Mouse (Mus musculus) limb, embryonic 10.5 days (tissue): ENCODE measurements around the gene Riox2. TPM values are rescaled to one million over a fixed set of nuclear protein-coding genes. Genes with fewer than 3 reads are reported as not detected.
"Not testable (repeated sequence)": the region's sequence is repeated elsewhere in the genome, so short reads cannot be mapped to it uniquely, and the experiment has no call there.

Source experiments
- DNase-seq: peaks from one replicate; pipeline ENCODE4 v3.0.0-alpha.2; 2017; ENCODE audit warnings: low spot score
- H3K27ac ChIP-seq: fragments of 300-500 bp; sonication (generic); 2 replicates; pipeline ENCODE4 v1.5.1; 2016; ENCODE audit warnings: mild to moderate bottlenecking
- H3K27me3 ChIP-seq: fragments of 300-500 bp; sonication (generic); 2 replicates; pipeline ENCODE4 v1.6.1; 2016; ENCODE audit warnings: low read depth, mild to moderate bottlenecking; ENCODE audit not compliant: poor library complexity, severe bottlenecking
- H3K36me3 ChIP-seq: fragments of 300-500 bp; sonication (generic); 2 replicates; pipeline ENCODE4 v1.6.1; 2016; ENCODE audit warnings: mild to moderate bottlenecking, moderate library complexity
- H3K4me1 ChIP-seq: fragments of 300-500 bp; sonication (generic); 2 replicates; pipeline ENCODE4 v1.6.1; 2016
- H3K4me3 ChIP-seq: fragments of 300-500 bp; sonication (generic); 2 replicates; pipeline ENCODE4 v1.5.1; 2016; ENCODE audit warnings: mild to moderate bottlenecking, moderate library complexity
- H3K9me3 ChIP-seq: fragments of 300-500 bp; sonication (generic); replicated peaks from 2 replicates; pipeline ENCODE4 v1.6.1; 2016; ENCODE audit warnings: mild to moderate bottlenecking
- WGBS: fragments of 180-500 bp; shearing (Covaris S2); methylation state at CpG from one replicate; pipeline ENCODE4 v1.1.7; 2016; 5-methylcytosine and 5-hydroxymethylcytosine counted together
- polyA plus RNA-seq: library from polyadenylated mRNA; unstranded; fragments of >200 nt; fragmentation: Nextera tagmentation; extraction: Ambion mirVana; gene quantifications from 2 replicates; pipeline ENCODE4 v1.2.1, GENCODE M21; 2016

Riox2 gene
- 36.6 and 40.6 TPM in 2 replicates for polyA plus RNA-seq

- no peaks in the 10 kb centered on the region for H3K9me3 ChIP-seq
- H3K4me3 ChIP-seq: peak within 1 kb of the TSS; percentile 63
- peak; percentile 90 for DNase-seq
- peaks cover 18% of the 10 kb centered on the region for H3K36me3 ChIP-seq
- peaks cover 10% of the 10 kb centered on the region for H3K4me1 ChIP-seq
- H3K27me3 ChIP-seq: no peaks in the 10 kb centered on the region
- peak within 1 kb of the TSS; percentile 90 for H3K27ac ChIP-seq
- 2% methylated on average over 56 of the region's 56 CpGs for WGBS
These were observed at the start of gene Riox2 for GRCm38 (mm10) chr16:59471637-59472278. Gene Riox2 (plus strand): TSS chr16:59471775.

- Histone ChIP-seq H3K4me1 (peaks cover 5% of the 10 kb centered on the region), H3K27ac (no peak overlapping the region), H3K9me3 (no peaks in the 10 kb centered on the region), H3K27me3 (no peaks in the 10 kb centered on the region), H3K36me3 (no peaks in the 10 kb centered on the region), H3K4me3 (no peak overlapping the region)
- DNase-seq: no peak
- WGBS: 84% methylated on average over 7 of the region's 7 CpGs
These were observed 43.6 kb upstream of the Riox2 start for GRCm38 (mm10) chr16:59427960-59428359.

GRCm38 (mm10) chr16:59433181-59433580, 38.4 kb upstream of the Riox2 start:
- DNase-seq: no peak
- H3K27me3 ChIP-seq: no peaks in the 10 kb centered on the region
- H3K27ac ChIP-seq: peak overlapping the region; percentile 65

GRCm38 (mm10) chr16:59444880-59445559, 26.6 kb upstream of the Riox2 start:
- Histone ChIP-seq H3K9me3 (no peaks in the 10 kb centered on the region), H3K4me3 (no peak overlapping the region), H3K36me3 (no peaks in the 10 kb centered on the region), H3K4me1 (peaks cover 12% of the 10 kb centered on the region), H3K27me3 (no peaks in the 10 kb centered on the region), H3K27ac (no peak overlapping the region)
- DNase-seq: no peak
- WGBS: 88% methylated on average over 7 of the region's 7 CpGs

More at GRCm38 (mm10) chr16:59433181-59433580, 38.4 kb upstream of the Riox2 start:
- WGBS: 51% methylated on average over 11 of the region's 11 CpGs
- Histone ChIP-seq H3K9me3 (no peaks in the 10 kb centered on the region), H3K4me3 (no peak overlapping the region), H3K4me1 (peaks cover 16% of the 10 kb centered on the region), H3K36me3 (no peaks in the 10 kb centered on the region)

- no peak for DNase-seq
- Histone ChIP-seq H3K9me3 (no peaks in the 10 kb centered on the region), H3K27me3 (no peaks in the 10 kb centered on the region), H3K27ac (no peak overlapping the region), H3K4me3 (no peak overlapping the region), H3K4me1 (no peaks in the 10 kb centered on the region), H3K36me3 (no peaks in the 10 kb centered on the region)
- 88% methylated on average over 1 of the region's 1 CpGs for WGBS
These were observed 23.4 kb upstream of the Riox2 start for GRCm38 (mm10) chr16:59448181-59448580.

GRCm38 (mm10) chr16:59449092-59449491, 22.5 kb upstream of the Riox2 start:
- H3K27ac ChIP-seq: no peak overlapping the region
- no peaks in the 10 kb centered on the region for H3K27me3 ChIP-seq
- no peaks in the 10 kb centered on the region for H3K36me3 ChIP-seq
- DNase-seq: no peak
- H3K4me3 ChIP-seq: no peak overlapping the region
- H3K9me3 ChIP-seq: no peaks in the 10 kb centered on the region
- no peaks in the 10 kb centered on the region for H3K4me1 ChIP-seq

GRCm38 (mm10) chr16:59451813-59452212, 19.8 kb upstream of the Riox2 start:
- no peak overlapping the region for H3K4me3 ChIP-seq
- H3K4me1 ChIP-seq: no peaks in the 10 kb centered on the region
- H3K9me3 ChIP-seq: no peaks in the 10 kb centered on the region
- H3K27ac ChIP-seq: no peak overlapping the region
- WGBS: 93% methylated on average over 5 of the region's 5 CpGs
- no peaks in the 10 kb centered on the region for H3K27me3 ChIP-seq
- DNase-seq: no peak
- no peaks in the 10 kb centered on the region for H3K36me3 ChIP-seq

GRCm38 (mm10) chr16:59459259-59459861, 12.2 kb upstream of the Riox2 start:
- H3K4me3 ChIP-seq, H3K27me3 ChIP-seq, DNase-seq, H3K36me3 ChIP-seq, H3K9me3 ChIP-seq, H3K27ac ChIP-seq, H3K4me1 ChIP-seq: not testable (repeated sequence)
- WGBS: 91% methylated on average over 5 of the region's 5 CpGs

GRCm38 (mm10) chr16:59463567-59463966, 8.0 kb upstream of the Riox2 start:
- Histone ChIP-seq H3K36me3 (no peaks in the 10 kb centered on the region), H3K9me3 (no peaks in the 10 kb centered on the region), H3K4me3 (no peak overlapping the region), H3K27me3 (no peaks in the 10 kb centered on the region), H3K4me1 (no peaks in the 10 kb centered on the region), H3K27ac (no peak overlapping the region)
- DNase-seq: no peak
- 86% methylated on average over 4 of the region's 4 CpGs for WGBS

GRCm38 (mm10) chr16:59463973-59464372, 7.6 kb upstream of the Riox2 start:
- Histone ChIP-seq H3K4me3 (no peak overlapping the region), H3K27ac (no peak overlapping the region), H3K36me3 (no peaks in the 10 kb centered on the region), H3K9me3 (no peaks in the 10 kb centered on the region), H3K4me1 (no peaks in the 10 kb centered on the region), H3K27me3 (no peaks in the 10 kb centered on the region)
- DNase-seq: no peak
- WGBS: 94% methylated on average over 6 of the region's 6 CpGs

- H3K27ac ChIP-seq: no peak overlapping the region
- no peaks in the 10 kb centered on the region for H3K27me3 ChIP-seq
- H3K4me3 ChIP-seq: no peak overlapping the region
- WGBS: 85% methylated on average over 1 of the region's 1 CpGs
- 0 out of 2 replicates have a peak, but pooled peaks cover 1% of the 10 kb centered on the region for H3K36me3 ChIP-seq
- no peaks in the 10 kb centered on the region for H3K9me3 ChIP-seq
- H3K4me1 ChIP-seq: peaks cover 10% of the 10 kb centered on the region
- no peak for DNase-seq
These were observed 1.7 kb upstream of the Riox2 start for GRCm38 (mm10) chr16:59469846-59470245.

GRCm38 (mm10) chr16:59472546-59472945, 971 bp downstream of the Riox2 start:
- H3K4me1 ChIP-seq: peaks cover 10% of the 10 kb centered on the region
- H3K27ac ChIP-seq: no peak overlapping the region
- peak overlapping the region; percentile 63 for H3K4me3 ChIP-seq
- 58% methylated on average over 6 of the region's 6 CpGs for WGBS
- no peaks in the 10 kb centered on the region for H3K27me3 ChIP-seq
- no peak for DNase-seq
- H3K36me3 ChIP-seq: peaks cover 26% of the 10 kb centered on the region
- no peaks in the 10 kb centered on the region for H3K9me3 ChIP-seq

- WGBS: 40% methylated on average over 1 of the region's 1 CpGs
- Histone ChIP-seq H3K4me1 (peaks cover 10% of the 10 kb centered on the region), H3K9me3 (no peaks in the 10 kb centered on the region)
These were observed 3.2 kb downstream of the Riox2 start for GRCm38 (mm10) chr16:59474788-59475187.

More at GRCm38 (mm10) chr16:59474788-59475187, 3.2 kb downstream of the Riox2 start:
- peak; percentile 62 for DNase-seq
- Histone ChIP-seq H3K27ac (no peak overlapping the region), H3K36me3 (peaks cover 47% of the 10 kb centered on the region), H3K27me3 (no peaks in the 10 kb centered on the region), H3K4me3 (no peak overlapping the region)
